Mouse (Mus musculus) thymus, adult 2 months (tissue): ENCODE measurements around the gene Kat6b.

Experiments used
- CTCF ChIP-seq: fragments of 200-500 bp; IDR thresholded peaks from 2 replicates; pipeline ENCODE4 v1.5.1; 2012; ENCODE audit warnings: mild to moderate bottlenecking, control low read depth, low read length, moderate library complexity, borderline replicate concordance; ENCODE audit not compliant: control insufficient read depth, poor library complexity, insufficient read depth; ENCODE audit errors: extremely low read depth
- POLR2A ChIP-seq: fragments of 200-500 bp; IDR thresholded peaks from 2 replicates; pipeline ENCODE4 v1.6.1; 2012; ENCODE audit warnings: mild to moderate bottlenecking, low read length, control low read depth, moderate library complexity; ENCODE audit not compliant: control insufficient read depth, poor library complexity, insufficient read depth; ENCODE audit errors: extremely low read depth

GRCm38 (mm10) chr14:21471975-21472374, 9.3 kb upstream of the Kat6b start:
- no peak for TF ChIP-seq CTCF
- no peak for TF ChIP-seq POLR2A
